Mouse (Mus musculus) limb, embryonic 11.5 days (tissue): ENCODE data around the gene 1600002K03Rik. TPM values are rescaled to one million over a fixed set of nuclear protein-coding genes. Genes with fewer than 3 reads are reported as not detected.
"Not testable (repeated sequence)": the region's sequence is repeated elsewhere in the genome, so short reads cannot be mapped to it uniquely, and the experiment has no call there.

Experiments
- ATAC-seq: fragments of 200-750 bp; cut with Nextera tagmentation; 2 replicates; pipeline ENCODE4 v1.8.0; 2017; ENCODE audit warnings: low read depth; ENCODE audit not compliant: insufficient number of reproducible peaks, low FRiP score, low TSS enrichment
- DNase-seq: peaks from one replicate; pipeline ENCODE4 v3.0.0-alpha.2; 2015; ENCODE audit warnings: low spot score
- H3K27ac ChIP-seq: fragments of 300-500 bp; sonication (generic); replicated peaks from 2 replicates; pipeline ENCODE4 v1.5.1; 2014; ENCODE audit warnings: low read depth, mild to moderate bottlenecking, low read length
- H3K27me3 ChIP-seq: fragments of 300-500 bp; sonication (generic); 2 replicates; pipeline ENCODE4 v1.6.1; 2014; ENCODE audit warnings: mild to moderate bottlenecking, low read length, mixed read lengths; ENCODE audit not compliant: control insufficient read depth, insufficient read depth
- H3K36me3 ChIP-seq: fragments of 300-500 bp; sonication (generic); 2 replicates; pipeline ENCODE4 v1.6.1; 2014; ENCODE audit warnings: mild to moderate bottlenecking, low read length, moderate library complexity, mixed read lengths; ENCODE audit not compliant: control insufficient read depth, insufficient read depth
- H3K4me1 ChIP-seq: fragments of 300-500 bp; sonication (generic); 2 replicates; pipeline ENCODE4 v1.6.1; 2014; ENCODE audit warnings: low read length, mixed read lengths; ENCODE audit not compliant: control insufficient read depth, insufficient read depth
- H3K4me2 ChIP-seq: fragments of 300-500 bp; sonication (generic); 2 replicates; pipeline ENCODE4 v1.6.1; 2014; ENCODE audit warnings: low read depth, mild to moderate bottlenecking, moderate library complexity; ENCODE audit not compliant: severe bottlenecking
- H3K4me3 ChIP-seq: fragments of 300-500 bp; sonication (generic); 2 replicates; pipeline ENCODE4 v1.5.1; 2014; ENCODE audit warnings: low read depth, low read length
- H3K9ac ChIP-seq: fragments of 300-500 bp; sonication (generic); 2 replicates; pipeline ENCODE4 v1.6.1; 2014; ENCODE audit warnings: mild to moderate bottlenecking, low read length
- H3K9me3 ChIP-seq: fragments of 300-500 bp; sonication (generic); 2 replicates; pipeline ENCODE4 v1.6.1; 2016; ENCODE audit warnings: low read length; ENCODE audit not compliant: control insufficient read depth
- WGBS: fragments of 180-500 bp; shearing (Covaris S2); extraction: QIAGEN DNeasy Blood & Tissue Kit; methylation state at CpG from one replicate; pipeline ENCODE4 v1.1.7; 2014; 5-methylcytosine and 5-hydroxymethylcytosine counted together
- polyA plus RNA-seq: library from polyadenylated mRNA; unstranded; fragments of >200 nt; fragmentation: Nextera tagmentation; extraction: Ambion mirVana; gene quantifications from 2 replicates; pipeline ENCODE4 v1.2.1, GENCODE M21; 2014

The 1600002K03Rik gene
- polyA plus RNA-seq, 1 experiment from 2014 or later, result 5.9 TPM

DNA sequence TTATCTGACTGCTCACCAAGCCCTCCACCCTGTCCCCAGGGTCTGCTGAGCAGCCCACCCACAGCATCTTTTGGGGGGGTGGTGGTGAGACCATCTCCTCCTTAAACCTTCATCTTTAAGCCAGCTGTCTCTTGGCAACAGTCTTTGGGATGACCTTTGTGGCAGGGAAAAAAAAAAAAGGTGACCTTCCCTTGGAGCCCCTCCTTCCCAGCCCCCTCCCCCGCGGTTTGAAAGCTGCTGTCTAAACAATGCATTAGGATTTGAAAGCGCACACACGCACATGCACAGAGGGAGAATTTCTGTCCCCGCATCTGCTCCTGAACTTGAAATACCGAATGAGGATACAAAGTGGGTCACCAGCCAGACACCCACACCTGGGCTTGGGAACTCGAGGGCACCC, 31.3 kb downstream of the 1600002K03Rik start:
- H3K27ac ChIP-seq, result no peak overlapping the region
- H3K36me3 ChIP-seq, result no peaks in the 10 kb centered on the region
- ATAC-seq, result no peak
- no peak overlapping the region for H3K4me3 ChIP-seq
- H3K9ac ChIP-seq, result no peak overlapping the region
- peaks cover 8% of the 10 kb centered on the region; the same call in 1 of the 2 replicates for H3K27me3 ChIP-seq
- H3K9me3 ChIP-seq, result no peaks in the 10 kb centered on the region
- 40% methylated on average over 7 of the region's 7 CpGs for WGBS
- peaks cover 2% of the 10 kb centered on the region; the same call in 1 of the 2 replicates for H3K4me1 ChIP-seq
- no peak overlapping the region for H3K4me2 ChIP-seq
- DNase-seq, result no peak

DNA sequence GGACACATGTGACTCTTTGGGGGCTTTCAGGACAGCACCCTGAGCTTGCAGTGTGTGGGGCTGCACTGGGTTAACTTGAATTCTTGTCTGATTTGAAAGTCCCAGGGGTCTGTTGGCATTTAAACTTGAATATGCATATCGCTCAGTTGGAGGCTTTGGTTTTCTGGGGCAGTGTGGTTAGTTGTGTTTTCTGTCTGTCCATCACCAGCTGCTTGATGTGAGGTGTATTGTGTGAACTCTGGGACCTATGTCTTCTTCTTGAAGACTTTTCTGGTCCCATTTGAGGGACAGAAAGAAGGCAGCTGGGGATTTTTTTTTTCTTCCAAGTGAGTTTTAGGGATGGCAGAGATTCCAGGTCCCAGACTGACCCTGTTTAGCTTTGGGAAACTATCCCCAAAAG, 34.5 kb downstream of the 1600002K03Rik start:
- Histone ChIP-seq H3K4me1 (no peaks in the 10 kb centered on the region), H3K36me3 (no peaks in the 10 kb centered on the region), H3K4me2 (no peak overlapping the region), H3K27me3 (peaks cover 8% of the 10 kb centered on the region; the same call in 1 of the 2 replicates), H3K9me3 (no peaks in the 10 kb centered on the region), H3K27ac (0 out of 2 replicates have a peak overlapping the region, but pooled peaks have one; percentile 6), H3K4me3 (no peak overlapping the region), H3K9ac (no peak overlapping the region)
- ATAC-seq (no peak), DNase-seq (no peak)
- 70% methylated on average over 1 of the region's 1 CpGs for WGBS

DNA sequence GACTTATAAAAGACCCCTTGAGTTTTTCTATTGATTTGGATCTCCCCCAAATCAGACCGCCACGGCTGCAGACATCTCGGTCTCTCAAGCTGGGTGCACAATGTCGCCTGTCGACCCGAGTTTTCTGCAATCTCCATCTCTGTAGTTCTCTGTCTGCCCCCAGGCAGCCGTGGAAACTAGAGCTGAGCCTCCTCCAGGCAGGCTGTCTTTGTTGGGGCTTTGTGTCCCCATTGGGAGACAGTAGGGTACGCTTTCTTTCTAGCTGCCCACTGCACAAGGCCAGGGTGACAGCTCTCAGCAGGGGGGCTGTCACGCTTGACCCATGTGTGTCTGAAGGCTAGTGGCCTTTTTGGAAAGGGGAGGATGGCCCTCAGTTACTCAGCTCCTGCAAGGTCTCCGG, 34.9 kb downstream of the 1600002K03Rik start:
- H3K36me3 ChIP-seq, result no peaks in the 10 kb centered on the region
- H3K9ac ChIP-seq, result no peak overlapping the region
- H3K4me2 ChIP-seq, result no peak overlapping the region
- no peaks in the 10 kb centered on the region for H3K9me3 ChIP-seq
- DNase-seq (no peak), ATAC-seq (no peak)
- H3K4me3 ChIP-seq, result no peak overlapping the region
- H3K4me1 ChIP-seq, result no peaks in the 10 kb centered on the region
- WGBS, result 65% methylated on average over 10 of the region's 10 CpGs
- no peak overlapping the region for H3K27ac ChIP-seq
- H3K27me3 ChIP-seq, result peaks cover 8% of the 10 kb centered on the region; the same call in 1 of the 2 replicates

DNA sequence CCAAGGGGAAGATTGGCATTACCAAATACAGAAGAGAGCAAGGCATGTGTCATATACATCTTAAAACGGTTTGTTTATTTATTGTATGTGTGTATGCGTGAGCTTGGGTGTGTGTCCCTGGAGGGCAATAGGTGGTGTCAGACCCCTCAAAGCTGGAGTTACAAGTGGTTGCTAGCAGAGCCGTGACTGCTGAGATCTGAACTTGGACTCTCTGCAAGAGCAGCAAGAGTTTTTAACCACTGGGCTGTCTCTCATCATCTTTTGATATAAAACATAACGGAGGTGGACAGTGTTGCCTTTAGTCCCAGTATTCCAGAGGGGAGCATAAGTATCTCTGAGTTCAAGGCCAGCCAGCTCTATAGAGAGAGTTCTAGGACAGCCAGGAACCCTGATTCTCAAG, 35.5 kb downstream of the 1600002K03Rik start:
- H3K27ac ChIP-seq, result no peak overlapping the region
- no peak overlapping the region for H3K4me3 ChIP-seq
- no peaks in the 10 kb centered on the region for H3K9me3 ChIP-seq
- H3K9ac ChIP-seq, result no peak overlapping the region
- WGBS, result 83% methylated on average over 4 of the region's 4 CpGs
- H3K27me3 ChIP-seq, result peaks cover 8% of the 10 kb centered on the region; the same call in 1 of the 2 replicates
- H3K36me3 ChIP-seq, result no peaks in the 10 kb centered on the region
- no peak for ATAC-seq
- H3K4me1 ChIP-seq, result no peaks in the 10 kb centered on the region
- no peak overlapping the region for H3K4me2 ChIP-seq
- no peak for DNase-seq

DNA sequence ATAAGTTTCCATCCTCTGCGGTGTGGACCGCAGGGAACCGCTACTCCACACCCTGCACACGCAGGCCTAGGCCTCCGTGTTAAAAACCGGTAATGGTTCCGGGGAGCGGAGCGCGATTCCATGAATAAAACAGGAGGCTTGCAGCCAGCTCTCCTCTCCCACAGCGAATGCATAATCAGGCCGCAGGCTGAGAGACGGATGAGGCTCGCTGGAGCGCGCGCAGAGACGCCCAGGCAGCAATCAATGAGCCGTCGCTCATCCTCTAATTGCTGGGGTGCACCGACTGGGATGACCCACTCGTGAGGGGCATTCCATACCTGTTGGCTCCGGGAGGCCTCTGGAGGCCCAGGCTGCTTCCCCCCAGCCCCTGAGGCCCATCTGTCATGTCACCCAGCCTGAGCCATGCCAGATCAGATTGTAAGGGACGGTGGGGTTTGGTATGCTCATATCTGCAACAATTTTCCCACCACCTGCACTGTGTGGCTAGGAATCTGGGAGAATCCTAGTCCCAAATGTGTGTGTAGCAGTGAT, 36.2 kb downstream of the 1600002K03Rik start:
- no peaks in the 10 kb centered on the region for H3K9me3 ChIP-seq
- DNase-seq, result no peak
- H3K4me1 ChIP-seq, result no peaks in the 10 kb centered on the region
- H3K4me2 ChIP-seq, result no peak overlapping the region
- ATAC-seq, result no peak
- no peak overlapping the region for H3K27ac ChIP-seq
- peak overlapping the region; percentile 43; the same call in 1 of the 2 replicates for H3K9ac ChIP-seq
- H3K36me3 ChIP-seq, result no peaks in the 10 kb centered on the region
- WGBS, result 12% methylated on average over 24 of the region's 24 CpGs
- H3K27me3 ChIP-seq, result peaks cover 8% of the 10 kb centered on the region; the same call in 1 of the 2 replicates
- no peak overlapping the region for H3K4me3 ChIP-seq

DNA sequence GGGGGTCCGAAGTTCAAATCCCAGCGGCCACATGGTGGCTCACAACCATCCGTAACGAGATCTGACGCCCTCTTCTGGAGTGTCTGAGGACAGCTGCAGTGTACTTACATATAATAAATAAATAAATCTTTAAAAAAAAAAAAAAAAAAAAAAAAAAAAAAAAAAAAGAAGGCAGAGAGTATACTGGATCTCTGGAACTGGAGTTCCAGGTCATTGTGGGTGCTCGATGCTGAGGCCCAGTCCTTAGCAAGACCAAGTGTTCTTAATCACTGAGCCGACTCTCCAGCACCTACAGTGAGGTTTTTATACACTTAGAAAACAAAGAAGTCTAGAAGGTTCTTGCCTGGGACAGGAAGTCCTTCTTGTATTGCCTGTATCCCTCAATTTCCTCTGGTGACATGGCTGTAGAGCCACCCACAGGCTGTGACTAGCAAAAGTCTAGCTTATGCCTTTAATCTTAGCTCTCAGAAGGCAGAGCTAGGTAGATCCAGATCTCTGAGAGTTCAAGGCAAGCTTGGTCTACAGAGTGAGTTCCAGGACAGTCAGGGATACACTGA, 38.9 kb downstream of the 1600002K03Rik start:
- DNase-seq, H3K27ac ChIP-seq, H3K4me1 ChIP-seq, H3K36me3 ChIP-seq, H3K9me3 ChIP-seq, H3K4me2 ChIP-seq, ATAC-seq, H3K27me3 ChIP-seq, H3K4me3 ChIP-seq, H3K9ac ChIP-seq: not testable (repeated sequence)
- 76% methylated on average over 7 of the region's 7 CpGs for WGBS

DNA sequence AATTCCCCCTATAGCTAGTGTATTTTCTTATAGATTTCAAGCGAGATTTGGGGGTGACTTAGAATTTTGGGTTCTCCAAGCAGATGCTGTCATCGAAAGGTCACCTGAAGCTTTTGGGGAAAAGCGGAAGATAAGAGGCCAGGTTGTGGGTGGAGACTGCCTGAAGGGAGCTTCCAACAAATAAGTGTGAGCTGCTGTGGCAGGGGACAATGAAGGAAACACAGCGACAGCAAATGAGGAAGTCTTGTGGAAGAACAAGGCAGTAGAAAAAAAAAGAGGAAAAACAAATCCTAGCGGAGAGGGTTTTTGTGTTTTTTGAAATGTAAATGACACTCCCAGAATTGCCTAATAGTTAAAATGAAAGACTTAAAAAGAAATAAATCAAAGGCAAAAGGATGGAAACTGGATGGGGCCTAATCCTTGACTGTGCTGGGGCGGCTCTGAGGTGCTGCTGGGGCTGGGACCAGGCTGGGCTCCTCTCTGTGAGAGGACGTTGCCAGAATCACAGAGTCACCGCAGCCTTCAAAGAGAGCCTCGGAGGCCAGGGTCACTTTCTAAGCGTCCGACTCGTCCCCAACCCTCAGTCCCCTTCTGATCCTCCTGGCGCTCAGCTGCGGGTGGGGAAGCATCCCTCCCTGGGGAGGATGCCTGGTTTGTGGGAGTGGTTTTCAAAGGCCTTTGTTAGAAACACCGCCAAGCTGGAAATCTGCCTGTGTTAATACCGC, 42.5 kb downstream of the 1600002K03Rik start:
- ATAC-seq, result no peak
- Histone ChIP-seq H3K4me2 (no peak overlapping the region), H3K36me3 (no peaks in the 10 kb centered on the region), H3K27ac (no peak overlapping the region), H3K9ac (no peak overlapping the region), H3K27me3 (no peaks in the 10 kb centered on the region), H3K4me3 (no peak overlapping the region), H3K9me3 (no peaks in the 10 kb centered on the region), H3K4me1 (no peaks in the 10 kb centered on the region)
- 26% methylated on average over 16 of the region's 16 CpGs for WGBS
- DNase-seq, result no peak

DNA sequence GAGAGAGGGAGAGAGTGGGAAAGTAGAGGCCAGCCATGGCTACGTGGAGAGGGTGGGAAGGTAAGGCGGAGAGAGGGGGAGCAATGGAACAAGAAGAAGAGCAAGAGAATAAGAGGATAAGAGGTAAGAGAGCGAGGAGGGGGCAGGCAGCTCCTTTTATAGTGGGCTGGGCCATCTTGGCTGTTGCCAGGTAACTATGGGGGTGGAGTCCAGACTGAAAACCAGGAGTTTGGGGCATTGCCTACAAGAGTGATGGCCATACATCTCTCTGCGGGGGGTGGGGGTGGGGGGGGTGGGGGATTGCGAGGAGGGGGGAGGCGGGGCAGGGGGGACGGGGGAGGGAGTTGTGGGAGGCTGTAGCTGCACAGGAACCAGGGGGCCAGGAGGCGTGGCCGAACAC, 47.9 kb downstream of the 1600002K03Rik start:
- DNase-seq, result no peak
- H3K27ac ChIP-seq, result no peak overlapping the region
- H3K4me3 ChIP-seq, result no peak overlapping the region
- ATAC-seq, result no peak
- no peak overlapping the region for H3K4me2 ChIP-seq
- no peaks in the 10 kb centered on the region for H3K36me3 ChIP-seq
- no peak overlapping the region for H3K9ac ChIP-seq
- no peaks in the 10 kb centered on the region for H3K9me3 ChIP-seq
- H3K27me3 ChIP-seq, result no peaks in the 10 kb centered on the region
- 40% methylated on average over 6 of the region's 9 CpGs for WGBS
- peaks cover 5% of the 10 kb centered on the region; the same call in 1 of the 2 replicates for H3K4me1 ChIP-seq
